Mouse (Mus musculus): ENCODE data around the gene Casp7.

Gene Casp7

GRCm38 (mm10) chr19:56378007-56378406 is 18.9 kb upstream of the Casp7 start:
- CTCF ChIA-PET: no interaction called here
- POLR2A ChIA-PET: interaction anchor here in 1 of 4 experiments (0.5 kb wide), 1 partner anchor 21 kb away, joined by 3 read pairs; no protein-coding TSS in a partner anchor

DNA sequence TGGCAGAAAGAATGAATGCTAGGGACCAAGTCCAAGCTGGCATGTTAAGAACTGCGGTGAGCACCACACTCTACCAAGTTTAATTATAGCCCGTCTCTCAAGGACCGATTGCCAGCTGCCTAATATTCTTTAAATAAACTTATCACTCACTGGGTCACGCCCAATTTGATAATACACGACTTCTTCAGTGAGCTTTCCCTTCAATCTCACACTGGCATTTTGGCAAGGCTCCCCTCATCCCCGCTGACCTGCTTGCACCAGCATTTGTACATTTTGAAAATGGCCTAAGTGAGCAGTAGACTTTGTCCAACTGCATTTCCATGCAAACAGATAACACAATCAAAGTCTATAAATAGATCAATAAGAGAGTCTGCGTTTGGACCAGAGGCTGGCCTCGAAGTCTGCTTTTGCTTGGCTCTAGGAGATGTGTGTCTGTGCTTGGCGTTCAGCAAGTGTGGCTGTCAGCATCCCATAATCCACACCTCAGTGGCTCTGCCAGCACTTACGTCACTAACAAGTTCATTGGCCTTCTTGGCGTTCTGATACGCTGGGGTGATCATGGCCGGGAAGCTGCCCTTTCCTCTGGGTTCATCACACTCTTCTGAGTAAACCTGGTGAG is 18.3 kb upstream of the Casp7 start:
- CTCF ChIA-PET: interaction anchor here in 1 of 4 experiments (0.6 kb wide), 1 partner anchor 1172 kb away, joined by 11 read pairs; no protein-coding TSS in a partner anchor
- POLR2A ChIA-PET: no interaction called here

GRCm38 (mm10) chr19:56380341-56380740 is 16.6 kb upstream of the Casp7 start:
- ChIA-PET POLR2A (interaction anchor here in 1 of 4 experiments (0.8 kb wide), 1 partner anchor 401 kb away, joined by 3 read pairs; no protein-coding TSS in a partner anchor), CTCF (interaction anchor here in 1 of 4 experiments (0.6 kb wide), 1 partner anchor 149 kb away, joined by 3 read pairs; no protein-coding TSS in a partner anchor)

GRCm38 (mm10) chr19:56381407-56381806 is 15.5 kb upstream of the Casp7 start:
- CTCF ChIA-PET: no interaction called here

GRCm38 (mm10) chr19:56385546-56385945 is 11.4 kb upstream of the Casp7 start:
- ChIA-PET CTCF (interaction anchor here in 1 of 4 experiments (0.7 kb wide), 1 partner anchor 12 kb away, joined by 3 read pairs; no protein-coding TSS in a partner anchor), POLR2A (interaction anchor here in 2 of 4 experiments (0.7 to 1.1 kb wide), 4 partner anchors 11 to 399 kb away, joined by 3 to 5 read pairs (median 4); partner anchors contain the start of gene Casp7 (in 1 of the 2))

More at GRCm38 (mm10) chr19:56381407-56381806, 15.5 kb upstream of the Casp7 start:
- POLR2A ChIA-PET: interaction anchor here in 2 of 4 experiments (0.8 to 1.1 kb wide), 2 partner anchors 19 to 20 kb away, joined by 3 read pairs; no protein-coding TSS in a partner anchor

- ChIA-PET POLR2A (interaction anchor here in 3 of 4 experiments (0.7 to 1.1 kb wide), 5 partner anchors 11 to 398 kb away, joined by 3 to 5 read pairs (median 3); partner anchors contain the start of gene Casp7 (in 1 of the 3)), CTCF (interaction anchor here in 1 of 4 experiments (0.7 kb wide), 1 partner anchor 12 kb away, joined by 3 read pairs; no protein-coding TSS in a partner anchor)
Measured at GRCm38 (mm10) chr19:56386095-56386494, 10.8 kb upstream of the Casp7 start.

DNA sequence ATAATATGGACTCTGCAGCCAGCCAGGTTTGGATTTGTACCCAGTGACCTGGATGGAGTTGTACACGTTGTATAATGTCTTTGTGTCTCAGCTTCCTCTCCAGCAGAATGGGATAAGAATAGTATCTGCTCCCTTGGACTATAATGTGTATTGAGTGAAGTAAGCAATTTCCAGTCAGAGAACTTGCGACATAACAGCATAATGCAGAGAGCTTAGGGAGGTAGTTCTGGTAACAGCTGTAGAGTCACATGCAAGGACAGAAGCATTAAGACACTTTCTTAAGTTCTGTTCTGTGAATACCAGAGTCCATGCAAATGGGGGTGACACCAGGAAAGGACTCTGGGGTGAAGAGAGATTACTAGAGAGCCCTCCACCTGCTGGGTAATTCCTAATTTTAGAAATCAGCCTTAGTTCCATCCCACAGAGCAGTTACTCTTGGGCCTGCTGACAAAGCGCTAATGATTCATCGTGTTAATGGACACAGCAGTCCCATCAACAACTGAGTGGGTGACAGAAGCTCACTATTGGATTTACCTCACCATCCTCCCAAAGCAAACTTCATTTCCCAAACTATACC is 9.1 kb upstream of the Casp7 start:
- ChIA-PET CTCF (no interaction called here), POLR2A (interaction anchor here in 1 of 4 experiments (0.7 to 0.9 kb wide), 2 partner anchors 9 kb away, joined by 3 read pairs; partner anchors contain the start of gene Casp7)

- POLR2A ChIA-PET: interaction anchor here in 1 of 4 experiments (1.8 kb wide), 1 partner anchor 31 kb away, joined by 4 read pairs; no protein-coding TSS in a partner anchor
- CTCF ChIA-PET: no interaction called here
Measured at GRCm38 (mm10) chr19:56389176-56389575, 7.8 kb upstream of the Casp7 start.

DNA sequence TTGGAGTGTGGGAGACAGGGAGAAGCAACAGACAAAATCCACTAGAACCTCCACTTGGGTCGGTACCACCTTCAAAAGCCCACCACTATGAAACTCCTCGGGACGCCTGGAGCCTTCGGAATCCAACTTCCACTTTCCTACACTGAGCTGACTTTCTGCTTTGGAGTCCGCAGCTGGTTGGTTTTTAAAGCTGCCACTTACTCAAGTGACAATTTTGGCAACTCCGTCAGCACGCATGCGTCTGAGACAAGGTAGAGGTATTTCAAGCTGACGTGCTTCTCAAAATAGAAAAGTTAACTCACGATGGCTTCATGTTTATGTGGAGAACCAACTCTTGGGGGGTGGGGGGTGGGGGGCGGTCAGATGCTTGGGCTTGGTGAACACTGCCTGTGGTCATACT is 7.0 kb upstream of the Casp7 start, which contains the start of gene Nrap:
Nrap (minus strand) TSS at position 159 of the 400 bp plus-strand sequence.
- ChIA-PET CTCF (no interaction called here), POLR2A (interaction anchor here in 1 of 4 experiments (1.8 kb wide), 1 partner anchor 30 kb away, joined by 4 read pairs; no protein-coding TSS in a partner anchor)

DNA sequence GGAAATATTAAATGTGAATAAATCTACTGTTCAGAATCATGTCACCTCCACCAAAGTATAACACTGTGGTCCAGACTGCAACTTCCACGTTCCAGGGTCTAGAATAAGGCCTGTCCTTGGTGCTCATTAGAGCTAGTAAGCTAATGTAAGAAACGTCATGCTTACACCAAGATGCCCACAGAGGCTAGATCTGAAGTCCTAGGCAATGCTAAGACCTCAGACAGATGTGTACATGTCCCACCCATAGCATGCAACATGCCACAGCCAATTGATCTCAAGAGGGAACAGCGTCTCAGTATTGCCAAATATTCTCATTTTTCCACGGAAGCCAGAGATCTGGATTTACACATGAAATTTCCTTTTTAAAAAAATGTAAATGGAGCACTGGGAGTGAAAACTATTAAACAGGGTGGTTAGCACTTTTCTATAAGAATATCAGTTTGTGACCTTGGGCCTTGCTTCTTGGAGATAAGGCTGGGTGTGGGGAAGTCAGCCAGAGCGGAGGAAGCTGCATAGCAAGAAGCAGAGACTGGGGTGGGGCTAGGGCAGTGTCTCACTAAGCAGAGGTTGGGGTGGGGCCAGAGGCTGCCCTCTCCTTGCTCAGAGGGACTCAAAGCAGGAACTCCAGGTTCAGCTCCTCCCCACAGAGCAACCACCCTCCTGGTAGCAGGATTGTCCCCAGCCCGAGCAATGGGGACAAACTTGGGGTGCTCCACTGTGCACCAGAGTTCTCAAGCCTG is 5.5 kb upstream of the Casp7 start:
- CTCF ChIA-PET: interaction anchor here in 1 of 4 experiments (1.2 kb wide), 1 partner anchor 9 kb away, joined by 4 read pairs; no protein-coding TSS in a partner anchor
- POLR2A ChIA-PET: interaction anchor here in 1 of 4 experiments (0.9 to 1.5 kb wide), 2 partner anchors 9 to 130 kb away, joined by 3 to 4 read pairs; no protein-coding TSS in a partner anchor

- ChIA-PET CTCF (interaction anchor here in 1 of 4 experiments (0.6 kb wide), 1 partner anchor 798 kb away, joined by 4 read pairs; no protein-coding TSS in a partner anchor), POLR2A (interaction anchor here in 2 of 4 experiments (0.6 to 1.1 kb wide), 3 partner anchors 10 to 26 kb away, joined by 3 read pairs; no protein-coding TSS in a partner anchor)
Measured at GRCm38 (mm10) chr19:56393311-56393866, 3.5 kb upstream of the Casp7 start.

DNA sequence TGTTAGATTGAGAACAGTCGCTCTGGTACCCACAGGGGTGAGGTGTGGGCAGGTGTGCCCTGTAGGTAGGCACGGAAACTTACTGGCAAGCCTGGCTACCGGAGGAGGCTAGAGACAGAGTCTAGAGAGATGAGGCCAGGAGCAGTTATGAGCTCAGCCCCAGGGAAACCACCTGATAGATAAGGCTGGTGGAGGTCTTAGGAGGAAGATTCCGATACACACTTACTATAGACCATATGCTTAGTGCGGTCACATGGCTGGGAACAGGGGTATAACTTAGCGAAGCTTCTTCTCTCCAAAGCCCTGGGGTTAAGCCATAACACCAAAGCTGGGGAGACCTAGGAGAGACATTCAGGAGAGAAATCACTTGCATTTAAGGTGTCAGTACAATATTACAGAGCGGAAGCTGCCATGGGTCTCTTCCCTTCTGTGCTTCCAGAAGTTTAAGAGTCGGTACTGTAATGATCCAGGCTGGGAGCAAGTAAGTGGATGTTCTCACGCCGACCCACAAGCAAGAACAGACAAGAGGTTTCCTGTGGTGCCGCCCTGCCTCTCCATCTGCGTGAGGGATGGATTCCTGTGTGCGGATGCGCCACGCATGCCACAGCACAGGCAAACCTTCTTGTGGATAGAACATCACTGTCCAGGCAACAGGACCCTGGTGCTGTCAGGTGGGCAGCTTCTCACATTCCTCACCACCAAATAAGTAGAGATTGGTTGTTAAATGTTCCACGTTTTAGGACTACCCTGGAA is 1.6 kb upstream of the Casp7 start:
- POLR2A ChIA-PET: interaction anchor here in 2 of 4 experiments (0.6 to 1.7 kb wide), 3 partner anchors 23 to 145 kb away, joined by 3 to 4 read pairs (median 3); no protein-coding TSS in a partner anchor
- CTCF ChIA-PET: interaction anchor here in 2 of 4 experiments (1.0 to 1.1 kb wide), 2 partner anchors 19 to 44 kb away, joined by 3 read pairs; no protein-coding TSS in a partner anchor

GRCm38 (mm10) chr19:56396227-56396626 is 702 bp upstream of the Casp7 start:
- ChIA-PET POLR2A (interaction anchor here in 2 of 4 experiments (1.0 to 1.7 kb wide), 3 partner anchors 13 to 30 kb away, joined by 3 to 4 read pairs (median 3); no protein-coding TSS in a partner anchor), CTCF (interaction anchor here in 2 of 4 experiments (0.6 to 1.0 kb wide), 2 partner anchors 20 to 59 kb away, joined by 3 read pairs; no protein-coding TSS in a partner anchor)

GRCm38 (mm10) chr19:56397663-56398527 is 966 bp downstream of the Casp7 start:
- ChIA-PET CTCF (interaction anchor here in 2 of 4 experiments (0.6 to 0.8 kb wide), 4 partner anchors 12 to 375 kb away, joined by 3 to 8 read pairs (median 3); no protein-coding TSS in a partner anchor), POLR2A (interaction anchor here in 3 of 4 experiments (0.6 to 1.9 kb wide), 10 partner anchors 9 to 113 kb away, joined by 3 to 4 read pairs (median 3); no protein-coding TSS in a partner anchor)

DNA sequence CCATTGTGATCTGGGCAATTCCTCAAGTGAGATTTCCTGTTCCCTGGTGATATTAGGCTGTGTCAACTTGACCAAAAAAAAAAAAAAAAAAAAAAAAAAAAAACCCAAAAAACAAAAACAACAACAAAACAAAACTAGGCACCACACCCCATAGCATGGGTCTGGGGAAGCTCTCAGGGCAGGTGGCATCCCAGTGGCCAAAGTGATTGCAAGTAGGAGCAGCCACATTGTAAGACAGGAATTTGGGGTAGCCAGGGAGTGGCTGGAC is 1.5 kb downstream of the Casp7 start:
- POLR2A ChIA-PET: interaction anchor here in 3 of 4 experiments (0.6 to 1.9 kb wide), 4 partner anchors 9 to 112 kb away, joined by 3 to 4 read pairs (median 3); no protein-coding TSS in a partner anchor
- CTCF ChIA-PET: interaction anchor here in 2 of 4 experiments (0.6 to 0.8 kb wide), 4 partner anchors 25 to 375 kb away, joined by 3 to 8 read pairs (median 3); no protein-coding TSS in a partner anchor

GRCm38 (mm10) chr19:56400200-56400599 is 3.3 kb downstream of the Casp7 start:
- CTCF ChIA-PET: interaction anchor here in 3 of 4 experiments (0.6 to 1.5 kb wide), 5 partner anchors 8 to 505 kb away, joined by 3 to 4 read pairs (median 3); no protein-coding TSS in a partner anchor
- POLR2A ChIA-PET: interaction anchor here in 3 of 4 experiments (0.8 to 1.9 kb wide), 11 partner anchors 9 to 422 kb away, joined by 3 to 8 read pairs (median 3); partner anchors contain the start of gene Ccdc186 (in 1 of the 3)
